Mouse (Mus musculus) midbrain, postnatal 0 days (tissue): Measurements from ENCODE around the gene Adap2. TPM values are rescaled to one million over a fixed set of nuclear protein-coding genes. Genes with fewer than 3 reads are reported as not detected.

Experiments used
- ATAC-seq: fragments of 200-750 bp; cut with Nextera tagmentation; 2 replicates; pipeline ENCODE4 v1.8.0; 2017; ENCODE audit warnings: moderate number of reproducible peaks, mild to moderate bottlenecking, moderate TSS enrichment, moderate library complexity; ENCODE audit not compliant: low FRiP score
- DNase-seq: peaks from one replicate; pipeline ENCODE4 v3.0.0-alpha.2; 2015; ENCODE audit warnings: low spot score
- H3K27ac ChIP-seq: fragments of 300-500 bp; sonication (generic); 2 replicates; pipeline ENCODE4 v1.5.1; 2014; ENCODE audit warnings: low read depth, mild to moderate bottlenecking, low read length, mixed read lengths
- H3K27me3 ChIP-seq: fragments of 300-500 bp; sonication (generic); 2 replicates; pipeline ENCODE4 v1.6.1; 2014; ENCODE audit warnings: low read length, control low read depth, mixed read lengths; ENCODE audit not compliant: insufficient read depth
- H3K36me3 ChIP-seq: fragments of 300-500 bp; sonication (generic); 2 replicates; pipeline ENCODE4 v1.6.1; 2014; ENCODE audit warnings: low read length, control low read depth, mixed read lengths; ENCODE audit not compliant: insufficient read depth
- H3K4me1 ChIP-seq: fragments of 300-500 bp; sonication (generic); 2 replicates; pipeline ENCODE4 v1.6.1; 2014; ENCODE audit warnings: mild to moderate bottlenecking, control low read depth, antibody characterized with exemption, low read length, mixed read lengths; ENCODE audit not compliant: insufficient read depth
- H3K4me2 ChIP-seq: fragments of 300-500 bp; sonication (generic); 2 replicates; pipeline ENCODE4 v1.6.1; 2014; ENCODE audit warnings: low read depth, mild to moderate bottlenecking, low read length, mixed read lengths; ENCODE audit not compliant: poor library complexity, severe bottlenecking
- H3K4me3 ChIP-seq: fragments of 300-500 bp; sonication (generic); 2 replicates; pipeline ENCODE4 v1.5.1; 2014; ENCODE audit warnings: low read depth, mild to moderate bottlenecking, low read length, moderate library complexity
- H3K9ac ChIP-seq: fragments of 300-500 bp; sonication (generic); replicated peaks from 2 replicates; pipeline ENCODE4 v1.6.1; 2014; ENCODE audit warnings: mild to moderate bottlenecking, low read length, moderate library complexity, mixed read lengths; ENCODE audit not compliant: poor library complexity, severe bottlenecking
- H3K9me3 ChIP-seq: fragments of 300-500 bp; sonication (generic); 2 replicates; pipeline ENCODE4 v1.6.1; 2016; ENCODE audit warnings: low read length, control low read depth
- CTCF ChIP-seq: IDR thresholded peaks from 2 replicates; pipeline ENCODE4 v1.5.1; 2016; ENCODE audit warnings: antibody characterized with exemption, mild to moderate bottlenecking
- WGBS: fragments of 180-500 bp; shearing (Covaris S2); extraction: QIAGEN DNeasy Blood & Tissue Kit; methylation state at CpG from one replicate; pipeline ENCODE4 v1.1.7; 2014; 5-methylcytosine and 5-hydroxymethylcytosine counted together
- polyA plus RNA-seq: library from polyadenylated mRNA; unstranded; fragments of >200 nt; fragmentation: Nextera tagmentation; extraction: Ambion mirVana; gene quantifications from 2 replicates; pipeline ENCODE4 v1.2.1, GENCODE M21; 2015
- total RNA-seq: library from RNA; depleted of rRNA; stranded (reverse); fragments of >200 nt; gene quantifications from 2 replicates; pipeline ENCODE4 v1.2.3, GENCODE M21; 2014

Adap2 gene
- total and polyA plus RNA-seq, 2 experiments from 2014 or later: 4.0 to 11.2 TPM

- Histone ChIP-seq H3K36me3 (no peaks in the 10 kb centered on the region), H3K4me1 (no peaks in the 10 kb centered on the region), H3K27ac (no peak overlapping the region), H3K9me3 (no peaks in the 10 kb centered on the region), H3K4me2 (no peak overlapping the region), H3K9ac (no peak overlapping the region), H3K27me3 (no peaks in the 10 kb centered on the region), H3K4me3 (no peak overlapping the region)
- 86% methylated on average over 7 of the region's 7 CpGs for WGBS
- DNase-seq (no peak), ATAC-seq (no peak)
- no peak for TF ChIP-seq CTCF
Measured at GRCm38 (mm10) chr11:80196351-80196750, 42.4 kb downstream of the Adap2 start.

- Histone ChIP-seq H3K27me3 (no peaks in the 10 kb centered on the region), H3K9me3 (no peaks in the 10 kb centered on the region), H3K27ac (no peak overlapping the region), H3K9ac (no peak overlapping the region), H3K4me1 (no peaks in the 10 kb centered on the region), H3K4me2 (no peak overlapping the region), H3K4me3 (no peak overlapping the region), H3K36me3 (no peaks in the 10 kb centered on the region)
- no peak for TF ChIP-seq CTCF
- 96% methylated on average over 3 of the region's 3 CpGs for WGBS
- ATAC-seq: no peak
- DNase-seq: no peak
Measured at GRCm38 (mm10) chr11:80199316-80199715, 45.4 kb downstream of the Adap2 start.

GRCm38 (mm10) chr11:80199773-80200172 lies 45.9 kb downstream of the Adap2 start:
- H3K27ac ChIP-seq: no peak overlapping the region
- H3K4me1 ChIP-seq: no peaks in the 10 kb centered on the region
- DNase-seq: no peak
- H3K4me2 ChIP-seq: no peak overlapping the region
- H3K4me3 ChIP-seq: no peak overlapping the region
- no peaks in the 10 kb centered on the region for H3K9me3 ChIP-seq
- ATAC-seq: no peak
- no peaks in the 10 kb centered on the region for H3K36me3 ChIP-seq
- no peak overlapping the region for H3K9ac ChIP-seq
- TF ChIP-seq CTCF: no peak
- no peaks in the 10 kb centered on the region for H3K27me3 ChIP-seq
- WGBS: 96% methylated on average over 2 of the region's 2 CpGs

GRCm38 (mm10) chr11:80200326-80200725 lies 46.4 kb downstream of the Adap2 start:
- no peaks in the 10 kb centered on the region for H3K36me3 ChIP-seq
- WGBS: 73% methylated on average over 1 of the region's 1 CpGs
- peak; percentile 59 for TF ChIP-seq CTCF
- DNase-seq: no peak
- no peak for ATAC-seq
- no peak overlapping the region for H3K4me3 ChIP-seq
- H3K27ac ChIP-seq: no peak overlapping the region
- H3K9ac ChIP-seq: no peak overlapping the region
- H3K4me1 ChIP-seq: no peaks in the 10 kb centered on the region
- no peaks in the 10 kb centered on the region for H3K27me3 ChIP-seq
- H3K9me3 ChIP-seq: no peaks in the 10 kb centered on the region
- H3K4me2 ChIP-seq: no peak overlapping the region

- no peaks in the 10 kb centered on the region for H3K36me3 ChIP-seq
- no peak overlapping the region for H3K27ac ChIP-seq
- H3K9me3 ChIP-seq: no peaks in the 10 kb centered on the region
- 80% methylated on average over 6 of the region's 6 CpGs for WGBS
- no peak for DNase-seq
- no peak overlapping the region for H3K4me2 ChIP-seq
- no peak for TF ChIP-seq CTCF
- no peaks in the 10 kb centered on the region for H3K4me1 ChIP-seq
- H3K9ac ChIP-seq: no peak overlapping the region
- no peak for ATAC-seq
- no peaks in the 10 kb centered on the region for H3K27me3 ChIP-seq
- no peak overlapping the region for H3K4me3 ChIP-seq
Measured at GRCm38 (mm10) chr11:80202296-80202695, 48.4 kb downstream of the Adap2 start.

GRCm38 (mm10) chr11:80204037-80204436 lies 50.1 kb downstream of the Adap2 start:
- Histone ChIP-seq H3K27me3 (no peaks in the 10 kb centered on the region), H3K9me3 (no peaks in the 10 kb centered on the region), H3K36me3 (no peaks in the 10 kb centered on the region), H3K9ac (no peak overlapping the region), H3K4me2 (no peak overlapping the region), H3K4me1 (no peaks in the 10 kb centered on the region), H3K4me3 (no peak overlapping the region), H3K27ac (no peak overlapping the region)
- no peak for ATAC-seq
- 71% methylated on average over 3 of the region's 3 CpGs for WGBS
- TF ChIP-seq CTCF: no peak
- no peak for DNase-seq

GRCm38 (mm10) chr11:80204941-80205340 lies 51.0 kb downstream of the Adap2 start:
- DNase-seq (no peak), ATAC-seq (no peak)
- 68% methylated on average over 5 of the region's 5 CpGs for WGBS
- H3K4me1 ChIP-seq: peaks cover 1% of the 10 kb centered on the region; the same call in 1 of the 2 replicates
- no peak for TF ChIP-seq CTCF
- no peaks in the 10 kb centered on the region for H3K27me3 ChIP-seq
- H3K4me3 ChIP-seq: no peak overlapping the region
- H3K4me2 ChIP-seq: no peak overlapping the region
- H3K27ac ChIP-seq: no peak overlapping the region
- H3K36me3 ChIP-seq: no peaks in the 10 kb centered on the region
- H3K9me3 ChIP-seq: no peaks in the 10 kb centered on the region
- no peak overlapping the region for H3K9ac ChIP-seq
